Mouse (Mus musculus): ENCODE measurements at regions not wholly inside any gene's neighbourhood (a gene's known extent, or its start where the extent isn't known, plus 50 kb on each side); places are given as distances from the start of the nearest gene placed in this dataset.

DNA sequence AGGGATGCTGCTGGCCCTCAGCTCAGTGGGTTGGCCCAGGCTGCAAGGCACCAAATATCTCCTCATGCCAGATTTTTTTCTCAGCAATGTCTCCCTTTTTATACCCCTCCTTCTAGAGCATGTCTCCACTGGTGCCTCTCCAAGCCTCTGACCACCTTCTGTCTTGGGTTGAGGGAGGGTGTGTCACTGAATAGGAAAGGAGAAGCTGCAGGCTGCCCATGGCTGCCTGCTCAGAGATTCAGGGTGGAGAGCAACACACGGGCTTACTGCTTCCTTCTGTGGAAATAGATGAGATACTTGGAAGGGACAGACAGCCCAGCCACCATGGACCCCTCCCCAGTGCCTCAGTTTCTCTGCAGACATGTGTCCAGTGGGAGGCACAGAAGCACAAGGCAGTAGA is 156.0 kb downstream of the Sec61b start:
- TF ChIP-seq GATA1 (IDR thresholded peaks at IDR 0.05; ENCODE audit: borderline replicate concordance, low read length) (no peak), FLI1 (IDR thresholded peaks at IDR 0.05; ENCODE audit: low read length) (no peak)
